Mouse (Mus musculus) G1E (cell line): ENCODE results near the gene Pcsk2. TPM values are rescaled to one million over a fixed set of nuclear protein-coding genes. Genes with fewer than 3 reads are reported as not detected.

Source experiments
- ATAC-seq: 2 replicates; pipeline ENCODE4 v1.8.0; 2016; ENCODE audit warnings: mild to moderate bottlenecking; ENCODE audit not compliant: insufficient number of reproducible peaks, poor library complexity, low FRiP score, severe bottlenecking; ENCODE audit errors: extremely low read depth
- DNase-seq: peaks from one replicate; pipeline ENCODE4 v3.0.0; 2012; ENCODE audit warnings: low spot score
- H3K27me3 ChIP-seq: 2 replicates; pipeline ENCODE4 v1.6.1; 2012; ENCODE audit warnings: mild to moderate bottlenecking, low read length, inconsistent platforms; ENCODE audit not compliant: insufficient read depth
- H3K36me3 ChIP-seq: replicated peaks from 2 replicates; pipeline ENCODE3; 2012; ENCODE audit warnings: mild to moderate bottlenecking, inconsistent platforms
- H3K4me1 ChIP-seq: 2 replicates; pipeline ENCODE4 v1.6.1; 2012; ENCODE audit warnings: low read depth, low read length, inconsistent platforms, mixed read lengths; ENCODE audit not compliant: insufficient read depth
- H3K4me3 ChIP-seq: 2 replicates; pipeline ENCODE4 v1.5.1; 2012; ENCODE audit warnings: low read depth, mild to moderate bottlenecking, inconsistent platforms, low read length, moderate library complexity, mixed read lengths
- H3K9me3 ChIP-seq: replicated peaks from 2 replicates; pipeline ENCODE4 v1.6.1; 2012; ENCODE audit warnings: inconsistent platforms
- CTCF ChIP-seq: IDR thresholded peaks from 2 replicates; pipeline ENCODE4 v1.5.1; 2012; ENCODE audit warnings: low read depth, low read length, inconsistent platforms, mixed read lengths
- GATA1 ChIP-seq: IDR thresholded peaks from 2 replicates; pipeline ENCODE4 v1.6.1; 2012; ENCODE audit warnings: borderline replicate concordance, low read length, inconsistent platforms, mixed read lengths
- GATA2 ChIP-seq: IDR thresholded peaks from 2 replicates; pipeline ENCODE4 v1.6.1; 2012; ENCODE audit warnings: low read depth, low read length, inconsistent platforms, borderline replicate concordance
- POLR2AphosphoS5 ChIP-seq: IDR thresholded peaks from 2 replicates; pipeline ENCODE4 v1.6.1; 2012; ENCODE audit warnings: low read depth, low read length, inconsistent platforms; ENCODE audit not compliant: insufficient replicate concordance
- TAL1 ChIP-seq: conservative IDR thresholded peaks from 2 replicates; pipeline ENCODE4 v1.6.1; 2012; ENCODE audit warnings: low read depth, low read length, inconsistent platforms, mixed read lengths
- polyA plus RNA-seq: library from polyadenylated mRNA; stranded (reverse); fragments of >175 nt; gene quantifications from 2 replicates; pipeline ENCODE4 v1.2.3, GENCODE M21; 2012
- total RNA-seq, 2 experiments: library from RNA; stranded (forward) in 1 of 2; stranded (reverse) in 1 of 2; fragments of 200-1000 nt in 1 of 2; fragments of >200 nt in 1 of 2; fragmentation: Nextera tagmentation in 1 of 2; gene quantifications; 2 replicates each; pipeline ENCODE4 v1.2.3; 2014 to 2017

The Pcsk2 gene
- total and polyA plus RNA-seq, 3 experiments, result 0.15 to 0.27 TPM; not detected in 1

DNA sequence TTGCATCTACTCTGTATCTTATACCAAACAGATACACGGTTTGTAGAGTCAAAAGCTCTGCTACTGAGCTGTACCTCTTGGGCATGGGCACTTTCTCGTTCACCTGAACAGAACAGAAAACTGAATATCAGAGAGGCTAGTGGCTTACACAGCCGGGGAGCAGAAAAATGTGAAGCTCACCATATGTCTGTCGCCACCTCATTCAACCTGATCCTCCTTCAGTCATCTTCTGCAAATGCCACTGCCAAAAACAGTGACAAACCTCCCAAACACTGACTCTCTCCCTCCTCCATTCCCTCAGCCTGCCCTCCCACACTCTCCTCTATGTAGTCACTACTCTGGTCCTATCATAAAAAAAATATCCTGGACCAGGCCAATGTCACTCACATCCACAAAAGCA, 165.9 kb downstream of the Pcsk2 start:
- no peak for TF ChIP-seq GATA2
- no peak for TF ChIP-seq CTCF
- TF ChIP-seq GATA1, result no peak
- TF ChIP-seq POLR2AphosphoS5, result no peak
- no peak for TF ChIP-seq TAL1
- no peaks in the 10 kb centered on the region for H3K4me1 ChIP-seq
- DNase-seq (no peak), ATAC-seq (no peak)
- no peaks in the 10 kb centered on the region for H3K36me3 ChIP-seq
- peaks cover 40% of the 10 kb centered on the region for H3K9me3 ChIP-seq
- no peaks in the 10 kb centered on the region for H3K27me3 ChIP-seq
- no peak overlapping the region for H3K4me3 ChIP-seq

- H3K27me3 ChIP-seq, result no peaks in the 10 kb centered on the region
- no peaks in the 10 kb centered on the region for H3K4me1 ChIP-seq
- no peak overlapping the region for H3K4me3 ChIP-seq
- DNase-seq (no peak), ATAC-seq (no peak)
- H3K36me3 ChIP-seq, result no peaks in the 10 kb centered on the region
- TF ChIP-seq POLR2AphosphoS5, result no peak
- TF ChIP-seq TAL1, result no peak
- TF ChIP-seq GATA2, result no peak
- no peak for TF ChIP-seq CTCF
- TF ChIP-seq GATA1, result no peak
- H3K9me3 ChIP-seq, result peaks cover 43% of the 10 kb centered on the region
Observed at GRCm38 (mm10) chr2:143712901-143713300, 166.9 kb downstream of the Pcsk2 start.

GRCm38 (mm10) chr2:143713902-143714301, 167.9 kb downstream of the Pcsk2 start:
- Histone ChIP-seq H3K9me3 (peaks cover 38% of the 10 kb centered on the region), H3K27me3 (no peaks in the 10 kb centered on the region), H3K4me3 (no peak overlapping the region), H3K36me3 (no peaks in the 10 kb centered on the region), H3K4me1 (no peaks in the 10 kb centered on the region)
- TF ChIP-seq GATA2, result no peak
- TF ChIP-seq POLR2AphosphoS5, result no peak
- no peak for ATAC-seq
- DNase-seq, result no peak

DNA sequence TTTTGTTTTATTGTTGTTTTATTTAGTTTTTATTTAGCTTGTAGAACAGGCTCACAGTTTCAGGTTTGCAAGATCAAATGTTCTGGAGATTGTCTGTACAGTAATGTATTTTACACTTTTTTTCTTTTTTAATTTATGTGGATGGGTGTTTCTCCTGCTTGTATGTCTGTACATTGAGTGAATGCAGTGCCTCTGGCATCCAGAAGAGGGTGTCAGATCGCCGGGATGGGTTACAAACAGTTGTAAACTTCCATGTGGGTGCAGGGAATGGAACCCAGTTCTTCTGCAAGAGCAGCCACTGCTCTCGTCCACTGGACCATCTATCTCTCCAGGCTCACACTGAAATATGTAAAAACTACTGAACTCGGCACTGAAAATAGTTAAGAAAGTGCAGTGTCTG, 169.2 kb downstream of the Pcsk2 start:
- no peaks in the 10 kb centered on the region for H3K36me3 ChIP-seq
- no peak for DNase-seq
- H3K9me3 ChIP-seq, result peaks cover 42% of the 10 kb centered on the region
- no peaks in the 10 kb centered on the region for H3K4me1 ChIP-seq
- H3K4me3 ChIP-seq, result no peak overlapping the region
- TF ChIP-seq GATA2 (no peak), POLR2AphosphoS5 (no peak), CTCF (no peak), GATA1 (no peak)
- ATAC-seq, result no peak
- H3K27me3 ChIP-seq, result no peaks in the 10 kb centered on the region

DNA sequence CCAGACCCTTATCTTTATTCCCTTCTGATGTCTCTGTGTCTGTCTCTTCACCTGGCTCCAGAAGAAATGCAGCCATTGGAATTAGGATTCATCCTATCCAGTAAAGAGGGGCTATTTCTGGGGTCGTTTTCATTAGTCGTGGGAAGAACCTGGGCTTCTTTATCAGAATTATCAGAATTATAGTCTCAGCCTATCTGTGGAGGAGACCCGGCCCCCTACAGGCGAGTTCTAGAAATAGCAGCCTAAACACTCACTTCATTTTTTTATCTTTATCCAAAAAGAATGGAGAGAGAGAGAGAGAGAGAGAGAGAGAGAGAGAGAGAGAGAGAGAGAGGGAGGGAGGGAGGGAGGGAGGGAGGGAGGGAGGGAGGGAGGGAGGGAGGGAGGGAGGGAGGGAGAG, 177.3 kb downstream of the Pcsk2 start:
- Histone ChIP-seq H3K4me3 (no peak overlapping the region), H3K27me3 (no peaks in the 10 kb centered on the region), H3K9me3 (peaks cover 39% of the 10 kb centered on the region), H3K4me1 (no peaks in the 10 kb centered on the region), H3K36me3 (no peaks in the 10 kb centered on the region)
- TF ChIP-seq POLR2AphosphoS5, result no peak
- TF ChIP-seq CTCF, result no peak
- TF ChIP-seq TAL1, result no peak
- TF ChIP-seq GATA2, result no peak
- no peak for TF ChIP-seq GATA1
- no peak for ATAC-seq
- DNase-seq, result no peak

DNA sequence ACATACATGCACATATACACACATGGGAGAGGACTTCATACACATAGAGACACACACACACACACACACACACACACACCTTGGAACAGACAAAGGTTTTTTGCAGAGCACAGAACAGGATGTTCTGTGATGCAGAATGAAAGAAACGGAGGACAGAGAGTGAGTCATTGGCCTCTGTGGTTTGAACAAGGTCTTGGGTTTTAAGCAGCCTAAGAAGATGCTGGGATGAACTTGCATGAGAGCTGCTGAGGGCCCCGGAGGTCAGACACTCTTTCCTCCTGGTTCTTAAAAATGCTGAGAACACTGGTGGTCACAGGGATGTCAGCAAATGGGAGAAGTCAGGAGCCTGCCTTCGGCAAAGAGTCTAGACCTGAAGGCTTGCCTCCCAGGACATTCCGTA, 178.1 kb downstream of the Pcsk2 start:
- no peaks in the 10 kb centered on the region for H3K36me3 ChIP-seq
- DNase-seq, result no peak
- no peak for TF ChIP-seq CTCF
- no peak for TF ChIP-seq GATA2
- no peak for TF ChIP-seq POLR2AphosphoS5
- no peak for TF ChIP-seq TAL1
- no peak for TF ChIP-seq GATA1

DNA sequence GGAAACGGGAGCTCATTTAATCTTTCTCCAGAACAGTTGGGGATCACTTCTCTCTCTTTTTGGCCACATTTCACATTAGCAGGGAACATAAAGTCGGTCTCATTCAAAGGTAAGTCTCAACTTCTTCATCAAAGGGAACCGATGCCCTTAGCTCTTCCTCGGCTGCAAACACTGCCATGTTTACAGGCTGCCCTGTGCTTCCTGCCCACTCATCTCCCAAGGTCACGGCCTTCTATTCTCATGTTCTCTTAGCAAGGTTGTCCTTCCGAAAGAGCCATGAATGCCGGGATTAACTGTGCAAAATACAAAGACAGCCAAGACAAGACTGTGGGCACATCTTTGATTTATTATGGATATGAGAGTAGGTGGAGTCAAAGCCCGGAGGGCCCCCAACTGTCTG, 178.8 kb downstream of the Pcsk2 start:
- no peaks in the 10 kb centered on the region for H3K36me3 ChIP-seq
- H3K27me3 ChIP-seq, result no peaks in the 10 kb centered on the region
- no peak for DNase-seq
- peaks cover 32% of the 10 kb centered on the region for H3K9me3 ChIP-seq
- no peak overlapping the region for H3K4me3 ChIP-seq
- H3K4me1 ChIP-seq, result no peaks in the 10 kb centered on the region
- no peak for ATAC-seq
- TF ChIP-seq GATA1 (no peak), GATA2 (no peak), CTCF (no peak), TAL1 (no peak), POLR2AphosphoS5 (no peak)

More for the DNA sequence above, 178.1 kb downstream of the Pcsk2 start:
- no peak for ATAC-seq
- Histone ChIP-seq H3K4me1 (no peaks in the 10 kb centered on the region), H3K9me3 (peaks cover 35% of the 10 kb centered on the region), H3K27me3 (no peaks in the 10 kb centered on the region), H3K4me3 (no peak overlapping the region)
